Mouse (Mus musculus): ENCODE measurements around the gene Iqsec1.

- TF ChIP-seq GATA1 (IDR thresholded peaks at IDR 0.05; ENCODE audit: borderline replicate concordance, low read length) (no peak), FLI1 (IDR thresholded peaks at IDR 0.05; ENCODE audit: low read length) (no peak)
Observed at GRCm38 (mm10) chr6:90839972-90840371, 148.5 kb downstream of the Iqsec1 start.

All from megakaryocyte, embryonic 14.5 days (primary cell).